Mouse (Mus musculus): ENCODE measurements around the gene Srd5a3. TPM values are rescaled to one million over a fixed set of nuclear protein-coding genes. Genes with fewer than 3 reads are reported as not detected.

Gene Srd5a3
- polyA plus RNA-seq, 1 experiment from 2014 or later, result 23.9 TPM

- Histone ChIP-seq H3K9me3 (replicated peaks) (no peaks in the 10 kb centered on the region), H3K36me3 (peaks cover 15% of the 10 kb centered on the region), H3K4me3 (no peak overlapping the region), H3K27ac (replicated peaks) (no peak overlapping the region), H3K27me3 (ENCODE audit: low read depth, poor library complexity, severe bottlenecking) (peaks cover 12% of the 10 kb centered on the region), H3K4me1 (peaks cover 26% of the 10 kb centered on the region)
- no peak for DNase-seq (ENCODE audit: low spot score)
- WGBS, result 83% methylated on average over 3 of the region's 3 CpGs
Observed at GRCm38 (mm10) chr5:76182326-76182725, 42.3 kb downstream of the Srd5a3 start.

GRCm38 (mm10) chr5:76183043-76183749 is 43.1 kb downstream of the Srd5a3 start:
- Histone ChIP-seq H3K27ac (replicated peaks) (peak overlapping the region; percentile 99), H3K27me3 (ENCODE audit: low read depth, poor library complexity, severe bottlenecking) (peaks cover 12% of the 10 kb centered on the region), H3K9me3 (replicated peaks) (no peaks in the 10 kb centered on the region), H3K4me1 (peaks cover 26% of the 10 kb centered on the region), H3K36me3 (peaks cover 21% of the 10 kb centered on the region), H3K4me3 (peak overlapping the region; percentile 90)
- no peak for DNase-seq (ENCODE audit: low spot score)
- 43% methylated on average over 17 of the region's 17 CpGs for WGBS

- WGBS, result under 1% methylated on average over 60 of the region's 62 CpGs
- peak within 1 kb of the TSS; percentile 90 for H3K4me3 ChIP-seq
- DNase-seq (ENCODE audit: low spot score), result peak; percentile 95
Observed at GRCm38 (mm10) chr5:76183750-76184261, 43.7 kb downstream of the Srd5a3 start, which contains the start of gene Tmem165. Tmem165 (plus strand) TSS chr5:76183880.

GRCm38 (mm10) chr5:76184286-76185080 is 44.4 kb downstream of the Srd5a3 start:
- no peaks in the 10 kb centered on the region for H3K9me3 ChIP-seq (replicated peaks)
- H3K4me3 ChIP-seq, result peak overlapping the region; percentile 90
- H3K36me3 ChIP-seq, result peaks cover 28% of the 10 kb centered on the region
- peaks cover 12% of the 10 kb centered on the region for H3K27me3 ChIP-seq (ENCODE audit: low read depth, poor library complexity, severe bottlenecking)
- H3K4me1 ChIP-seq, result peaks cover 28% of the 10 kb centered on the region
- 4% methylated on average over 35 of the region's 38 CpGs for WGBS
- H3K27ac ChIP-seq (replicated peaks), result peak overlapping the region; percentile 99
- peak; percentile 88 for DNase-seq (ENCODE audit: low spot score)

More at GRCm38 (mm10) chr5:76183750-76184261, 43.7 kb downstream of the Srd5a3 start, which contains the start of gene Tmem165:
- Histone ChIP-seq H3K9me3 (replicated peaks) (no peaks in the 10 kb centered on the region), H3K27me3 (ENCODE audit: low read depth, poor library complexity, severe bottlenecking) (peaks cover 12% of the 10 kb centered on the region), H3K27ac (replicated peaks) (peak within 1 kb of the TSS; percentile 99), H3K4me1 (peaks cover 26% of the 10 kb centered on the region), H3K36me3 (peaks cover 21% of the 10 kb centered on the region)

GRCm38 (mm10) chr5:76187885-76188284 is 47.8 kb downstream of the Srd5a3 start:
- DNase-seq (ENCODE audit: low spot score), result no peak

GRCm38 (mm10) chr5:76190609-76191008 is 50.5 kb downstream of the Srd5a3 start:
- WGBS, result 94% methylated on average over 4 of the region's 4 CpGs

More at GRCm38 (mm10) chr5:76187885-76188284, 47.8 kb downstream of the Srd5a3 start:
- Histone ChIP-seq H3K27ac (replicated peaks) (no peak overlapping the region), H3K9me3 (replicated peaks) (no peaks in the 10 kb centered on the region), H3K36me3 (peaks cover 54% of the 10 kb centered on the region), H3K4me3 (no peak overlapping the region), H3K4me1 (peaks cover 28% of the 10 kb centered on the region), H3K27me3 (ENCODE audit: low read depth, poor library complexity, severe bottlenecking) (peaks cover 3% of the 10 kb centered on the region)
- 85% methylated on average over 5 of the region's 5 CpGs for WGBS

GRCm38 (mm10) chr5:76193075-76193474 is 53.0 kb downstream of the Srd5a3 start:
- H3K9me3 ChIP-seq (replicated peaks), result no peaks in the 10 kb centered on the region
- DNase-seq (ENCODE audit: low spot score), result no peak
- H3K36me3 ChIP-seq, result peaks cover 75% of the 10 kb centered on the region
- 0 out of 2 replicates have a peak, but pooled peaks cover 2% of the 10 kb centered on the region for H3K4me1 ChIP-seq
- H3K27ac ChIP-seq (replicated peaks), result no peak overlapping the region
- no peak overlapping the region for H3K4me3 ChIP-seq
- H3K27me3 ChIP-seq (ENCODE audit: low read depth, poor library complexity, severe bottlenecking), result no peaks in the 10 kb centered on the region

More at GRCm38 (mm10) chr5:76190609-76191008, 50.5 kb downstream of the Srd5a3 start:
- DNase-seq (ENCODE audit: low spot score), result no peak
- Histone ChIP-seq H3K27me3 (ENCODE audit: low read depth, poor library complexity, severe bottlenecking) (no peaks in the 10 kb centered on the region), H3K4me3 (no peak overlapping the region), H3K36me3 (peaks cover 75% of the 10 kb centered on the region), H3K4me1 (peaks cover 11% of the 10 kb centered on the region), H3K27ac (replicated peaks) (no peak overlapping the region), H3K9me3 (replicated peaks) (no peaks in the 10 kb centered on the region)

GRCm38 (mm10) chr5:76194377-76194945 is 54.4 kb downstream of the Srd5a3 start:
- H3K4me3 ChIP-seq, result no peak overlapping the region
- no peak for DNase-seq (ENCODE audit: low spot score)
- H3K4me1 ChIP-seq, result no peaks in the 10 kb centered on the region
- H3K36me3 ChIP-seq, result peaks cover 78% of the 10 kb centered on the region
- no peaks in the 10 kb centered on the region for H3K27me3 ChIP-seq (ENCODE audit: low read depth, poor library complexity, severe bottlenecking)
- H3K9me3 ChIP-seq (replicated peaks), result no peaks in the 10 kb centered on the region
- WGBS, result 94% methylated on average over 6 of the region's 6 CpGs
- H3K27ac ChIP-seq (replicated peaks), result no peak overlapping the region

- 96% methylated on average over 13 of the region's 13 CpGs for WGBS
- Histone ChIP-seq H3K27ac (replicated peaks) (no peak overlapping the region), H3K9me3 (replicated peaks) (no peaks in the 10 kb centered on the region), H3K27me3 (ENCODE audit: low read depth, poor library complexity, severe bottlenecking) (no peaks in the 10 kb centered on the region), H3K4me3 (no peak overlapping the region), H3K36me3 (peaks cover 89% of the 10 kb centered on the region), H3K4me1 (no peaks in the 10 kb centered on the region)
- no peak for DNase-seq (ENCODE audit: low spot score)
Observed at GRCm38 (mm10) chr5:76199346-76199745, 59.3 kb downstream of the Srd5a3 start.

- Histone ChIP-seq H3K9me3 (replicated peaks) (no peaks in the 10 kb centered on the region), H3K4me3 (no peak overlapping the region), H3K27me3 (ENCODE audit: low read depth, poor library complexity, severe bottlenecking) (no peaks in the 10 kb centered on the region), H3K36me3 (peaks cover 96% of the 10 kb centered on the region), H3K4me1 (no peaks in the 10 kb centered on the region), H3K27ac (replicated peaks) (no peak overlapping the region)
- WGBS, result 95% methylated on average over 3 of the region's 3 CpGs
- DNase-seq (ENCODE audit: low spot score), result no peak
Observed at GRCm38 (mm10) chr5:76203171-76203570, 63.1 kb downstream of the Srd5a3 start.

Measured in midbrain, embryonic 10.5 days (tissue).